Mouse (Mus musculus): Measurements from ENCODE around the gene Zfp119b.
"Not testable (repeated sequence)": the region's sequence is repeated elsewhere in the genome, so short reads cannot be mapped to it uniquely, and the experiment has no call there.

Zfp119b gene

DNA sequence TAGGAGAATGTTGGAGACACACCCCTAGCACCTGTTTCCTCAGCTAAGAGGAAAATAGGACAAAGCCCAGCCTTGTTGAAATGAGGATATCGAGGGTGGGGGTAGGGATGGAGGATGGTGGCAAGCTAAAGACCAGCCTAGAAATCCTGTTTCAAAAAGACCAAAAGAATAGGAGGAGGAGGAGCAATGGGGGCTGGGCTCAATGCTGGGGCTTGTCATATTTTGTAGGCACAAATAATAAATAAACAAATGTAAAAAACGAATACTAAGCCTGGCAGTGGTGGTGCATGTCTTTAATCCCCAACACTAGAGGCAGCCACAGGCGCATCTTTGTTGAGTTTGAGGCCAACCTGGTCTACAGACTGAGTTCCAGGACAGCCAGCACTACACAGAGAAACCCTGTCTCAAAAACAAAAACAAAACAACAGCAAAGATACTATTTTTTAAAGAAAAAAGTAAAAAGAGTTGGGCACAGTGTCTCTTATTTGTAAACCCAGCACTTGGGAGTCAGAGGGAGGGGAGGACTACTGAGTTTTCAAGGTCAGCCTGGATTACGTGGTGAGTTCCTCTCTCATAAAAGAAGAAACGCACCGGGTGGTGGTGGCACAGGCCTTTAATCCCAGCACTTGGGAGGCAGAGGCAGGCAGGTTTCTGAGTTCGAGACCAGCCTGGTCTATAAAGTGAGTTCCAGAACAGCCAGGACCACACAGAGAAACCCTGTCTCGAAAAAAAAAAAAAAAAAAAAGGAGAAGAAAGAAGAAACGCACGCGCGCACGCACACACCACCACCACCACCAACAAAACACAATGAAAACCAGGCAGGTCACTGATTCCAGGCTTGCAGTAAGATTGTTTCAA lies 8.7 kb upstream of the Zfp119b start:
- DNase-seq (ENCODE audit: low read depth, low spot score), result no peak

DNA sequence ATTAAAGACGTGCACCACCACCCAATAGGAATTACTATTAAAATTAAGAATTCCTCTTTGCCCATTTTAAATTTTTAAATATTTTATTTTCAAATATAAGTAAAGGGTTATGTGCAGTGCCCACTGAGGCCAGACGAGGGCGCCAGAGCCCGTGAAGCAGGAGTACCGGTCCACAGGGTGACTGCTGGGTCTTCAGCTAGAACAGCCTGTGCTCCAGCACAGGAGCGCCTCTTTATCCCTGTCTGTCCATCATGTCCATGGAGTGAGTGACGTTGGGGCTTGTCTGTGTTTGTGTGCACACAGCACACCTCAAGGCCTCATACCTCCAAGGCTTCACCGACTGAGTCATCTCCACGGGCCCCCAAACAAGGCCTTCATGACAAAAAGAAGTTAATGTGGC lies 7.9 kb upstream of the Zfp119b start:
- no peak for DNase-seq (ENCODE audit: low read depth, low spot score)

- DNase-seq (ENCODE audit: low read depth, low spot score), result no peak
These were observed 7.3 kb upstream of the Zfp119b start for GRCm38 (mm10) chr17:55956591-55956990.

- DNase-seq (ENCODE audit: low read depth, low spot score), result peak; percentile 49
These were observed 6.8 kb upstream of the Zfp119b start for GRCm38 (mm10) chr17:55956129-55956528.

DNA sequence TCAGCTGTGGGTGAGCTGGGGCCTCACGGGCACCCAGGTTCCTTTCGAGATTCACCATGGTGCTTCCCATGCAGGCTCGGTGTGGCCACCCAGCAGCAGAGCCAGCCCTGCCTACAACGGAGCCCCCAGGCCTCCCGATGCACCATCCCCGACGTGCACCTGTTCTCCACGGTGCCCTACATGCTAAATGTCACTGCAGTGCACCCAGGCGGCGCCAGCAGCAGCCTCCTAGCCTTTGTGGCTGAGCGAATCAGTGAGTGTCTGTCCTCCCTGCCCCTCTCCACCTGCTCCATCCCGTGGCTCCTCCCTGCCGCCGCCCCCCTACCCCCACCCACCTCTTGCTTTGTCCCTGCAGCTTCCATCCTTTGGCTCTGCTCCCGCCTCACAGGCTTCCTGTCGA lies 4.9 kb upstream of the Zfp119b start:
- no peak for DNase-seq (ENCODE audit: low read depth, low spot score)

- no peak for DNase-seq (ENCODE audit: low read depth, low spot score)
These were observed 4.5 kb upstream of the Zfp119b start for GRCm38 (mm10) chr17:55953751-55954150.

DNA sequence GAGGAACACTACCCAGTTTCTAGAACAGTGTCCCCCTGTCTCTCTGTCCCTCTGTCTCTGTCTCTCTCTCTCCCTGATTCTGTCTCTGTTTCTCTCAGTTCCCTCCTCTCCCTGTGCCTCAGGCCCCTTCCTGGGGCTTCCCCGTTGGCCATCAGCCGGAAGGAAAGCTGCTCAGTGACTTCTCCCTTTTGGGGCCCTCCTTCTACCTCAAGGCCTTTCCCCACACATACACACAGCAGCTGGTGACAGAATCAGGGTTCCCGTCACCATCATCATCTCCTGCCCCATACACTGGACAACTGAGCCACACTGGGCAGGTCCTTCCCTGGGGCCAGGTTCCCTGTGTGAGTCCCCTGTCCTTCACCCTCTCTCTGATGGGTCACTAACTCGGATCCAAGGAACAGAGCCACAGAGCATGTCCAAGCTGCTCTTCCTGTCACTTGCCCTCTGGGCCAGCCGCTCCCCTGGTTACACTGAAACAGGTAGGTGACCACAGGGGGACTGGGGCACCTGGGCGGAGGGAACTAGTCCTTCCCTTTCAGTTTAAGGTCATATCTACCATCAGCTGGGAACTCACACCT lies 3.2 kb upstream of the Zfp119b start, which contains the start of gene Ebi3:
Gene Ebi3 (plus strand): TSS at position 194 of the 581 bp plus-strand sequence.
- DNase-seq (ENCODE audit: low read depth, low spot score), result no peak

DNA sequence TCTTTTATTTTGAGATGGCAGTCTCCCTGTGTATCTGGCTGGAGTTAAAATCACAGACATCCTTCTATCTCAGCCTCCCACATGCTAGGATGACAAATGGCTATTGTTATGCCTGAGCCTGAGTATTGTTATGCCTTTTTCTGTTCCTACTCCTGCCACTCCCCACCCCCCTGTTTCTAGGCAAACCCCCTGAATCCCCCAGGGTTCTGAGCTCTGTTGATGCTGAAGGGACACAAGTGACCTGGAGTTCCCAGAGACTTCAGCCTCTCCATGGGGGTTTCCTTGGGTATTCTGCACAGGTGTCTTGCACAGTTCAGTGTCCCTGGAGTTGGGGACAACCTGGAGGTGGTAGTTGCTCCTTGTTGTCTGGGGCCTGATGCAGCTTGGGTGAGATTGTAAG lies 2.7 kb upstream of the Zfp119b start:
- DNase-seq (ENCODE audit: low read depth, low spot score), result no peak

DNA sequence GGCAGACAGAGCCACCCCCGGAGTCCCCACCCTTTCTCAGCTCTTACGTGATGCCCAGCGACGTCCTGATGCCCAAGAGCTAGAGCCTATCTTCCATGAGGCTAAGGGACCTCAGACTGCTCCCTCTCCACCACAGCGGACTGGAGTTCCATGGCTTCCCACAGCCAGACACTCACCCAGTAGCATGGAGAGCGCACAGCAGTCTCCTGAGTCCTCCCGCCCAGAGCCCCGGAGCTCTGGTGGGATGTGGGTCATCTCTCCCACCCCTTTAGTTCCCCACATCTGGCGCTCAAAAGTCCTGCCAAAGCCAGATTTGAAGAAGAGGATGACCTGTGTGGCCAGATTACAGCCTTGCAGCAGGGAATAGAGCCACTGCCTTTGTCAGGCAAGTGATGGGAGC lies 1.3 kb upstream of the Zfp119b start:
- DNase-seq (ENCODE audit: low read depth, low spot score), result no peak

DNA sequence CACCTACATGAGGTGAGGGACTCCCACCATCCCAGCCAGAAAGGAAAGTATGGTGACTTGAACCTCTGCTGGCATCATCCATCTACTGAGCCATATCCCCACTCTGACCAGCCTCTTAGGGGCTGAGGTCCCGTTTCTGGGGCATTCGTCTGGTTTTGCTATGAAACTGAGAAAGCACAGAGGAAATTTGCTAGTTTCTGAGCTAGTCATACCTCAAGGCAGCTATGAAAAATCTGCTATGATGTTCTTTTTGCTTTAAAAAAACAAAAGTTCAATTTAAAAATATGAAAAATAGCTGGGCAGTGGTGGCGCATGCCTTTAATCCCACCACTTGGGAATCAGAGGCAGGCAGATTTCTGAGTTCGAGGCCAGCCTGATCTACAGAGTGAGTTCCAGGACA lies 653 bp downstream of the Zfp119b start:
- DNase-seq (ENCODE audit: low read depth, low spot score), result no peak

GRCm38 (mm10) chr17:55945696-55946095 lies 3.6 kb downstream of the Zfp119b start:
- DNase-seq (ENCODE audit: low read depth, low spot score), result no peak

DNA sequence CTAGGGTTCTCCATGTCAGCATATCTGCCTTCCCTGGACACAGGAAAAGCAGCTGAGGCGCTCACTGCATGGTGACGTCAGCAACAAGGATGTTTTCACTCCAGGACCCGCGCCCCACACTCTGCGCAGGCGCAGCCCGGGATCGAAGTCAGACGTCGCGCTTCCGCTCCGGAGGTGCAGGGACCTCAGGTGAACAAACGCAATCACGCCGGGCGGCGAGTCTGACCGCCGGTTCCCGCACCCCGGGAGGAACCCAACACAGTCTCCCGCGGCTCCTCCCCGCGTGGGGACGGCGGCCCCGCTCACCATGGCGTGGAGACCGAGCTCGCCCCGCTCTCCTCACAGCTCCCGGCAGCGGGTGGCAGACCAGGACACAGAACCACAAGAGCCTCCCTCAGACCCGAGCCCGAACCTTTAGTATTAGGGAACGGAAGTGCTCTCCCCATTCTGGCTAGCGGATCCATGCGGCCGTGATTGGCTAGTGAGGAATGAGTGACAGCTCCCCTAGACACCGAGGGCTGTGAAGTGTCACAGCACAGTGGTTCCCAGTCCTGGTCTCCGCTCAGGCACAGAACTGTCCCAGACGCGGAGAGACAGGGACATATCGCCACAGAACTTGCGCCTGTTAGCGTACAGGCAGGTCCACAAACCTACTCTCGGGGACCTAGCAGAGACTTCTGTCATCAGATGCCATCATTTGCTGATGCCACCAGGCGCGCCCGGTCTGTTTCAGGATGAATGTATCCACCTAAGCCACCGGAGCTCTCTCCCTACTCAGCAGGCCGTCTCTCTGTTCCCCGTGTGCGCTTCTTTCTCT lies 4.2 kb downstream of the Zfp119b start:
- not testable (repeated sequence) for DNase-seq (ENCODE audit: low read depth, low spot score)

GRCm38 (mm10) chr17:55944387-55944865 lies 4.9 kb downstream of the Zfp119b start:
- DNase-seq (ENCODE audit: low read depth, low spot score), result not testable (repeated sequence)

GRCm38 (mm10) chr17:55933191-55933590 lies 16.1 kb downstream of the Zfp119b start:
- DNase-seq (ENCODE audit: low read depth, low spot score), result no peak

GRCm38 (mm10) chr17:55932635-55933034 lies 16.7 kb downstream of the Zfp119b start:
- no peak for DNase-seq (ENCODE audit: low read depth, low spot score)

DNA sequence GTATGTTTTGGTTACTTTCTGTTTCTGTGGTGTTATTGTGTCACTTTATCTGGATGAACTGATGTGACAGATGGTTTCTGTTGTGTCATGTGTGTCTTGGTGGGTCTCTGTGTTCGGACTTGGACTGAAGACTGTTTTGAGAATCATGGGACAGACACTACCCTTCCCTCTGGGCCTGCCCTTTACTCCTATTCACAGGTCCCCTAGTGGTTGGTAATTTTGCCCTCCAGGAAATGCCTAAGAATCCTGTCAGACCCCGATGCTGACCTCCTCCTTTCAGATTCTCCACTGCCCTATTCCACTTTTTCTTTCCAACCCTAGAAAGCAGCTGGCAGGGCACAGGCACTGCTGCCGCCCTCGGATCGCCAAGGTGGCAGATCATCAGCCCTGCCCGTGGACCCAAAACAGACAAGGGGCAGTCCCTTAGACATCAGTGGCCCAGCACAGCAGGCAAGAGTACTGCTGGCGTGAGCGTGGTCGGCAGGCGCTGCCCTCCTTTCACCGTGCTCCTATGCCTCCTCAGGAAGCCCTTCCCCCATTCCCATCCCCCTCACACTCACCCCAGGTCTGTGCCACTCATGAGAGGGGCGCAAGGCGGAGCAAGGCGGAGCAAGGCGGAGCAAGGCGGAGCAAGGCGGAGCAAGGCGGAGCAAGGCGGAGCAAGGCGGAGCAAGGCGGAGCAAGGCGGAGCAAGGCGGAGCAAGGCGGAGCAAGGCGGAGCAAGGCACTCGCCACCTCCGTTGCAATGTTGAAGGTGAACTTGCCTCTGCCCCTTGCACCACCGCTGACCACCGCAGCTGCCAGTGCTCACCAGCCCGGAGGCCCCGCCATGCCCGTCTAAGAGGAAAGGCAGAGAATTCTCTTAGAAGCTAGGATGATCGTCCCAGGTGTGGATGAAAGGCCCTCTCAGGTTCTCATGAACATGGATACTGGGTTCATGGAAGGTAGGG lies 17.5 kb downstream of the Zfp119b start:
- peak; percentile 70 for DNase-seq (ENCODE audit: low read depth, low spot score)

GRCm38 (mm10) chr17:55906669-55907068 lies 42.6 kb downstream of the Zfp119b start:
- no peak for DNase-seq (ENCODE audit: low read depth, low spot score)

DNA sequence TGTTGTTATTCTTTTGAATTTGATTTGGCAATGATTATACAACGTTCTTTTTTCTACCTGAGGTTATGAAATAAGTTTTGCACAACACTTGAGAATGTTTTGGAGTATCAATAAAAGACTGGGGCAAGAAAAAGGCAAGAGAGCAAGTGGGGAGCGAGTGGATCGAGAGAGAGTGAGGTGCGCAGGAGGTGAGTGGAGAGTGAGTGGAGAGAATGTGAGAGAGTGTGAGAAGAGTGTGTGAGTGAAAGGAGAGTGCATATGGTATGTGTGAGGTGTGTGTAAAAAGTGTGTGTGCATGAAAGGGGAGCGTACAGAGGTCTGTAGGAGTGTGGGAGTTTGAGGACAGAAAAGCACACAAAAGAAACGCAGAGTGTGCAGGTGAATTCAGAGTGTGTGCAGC lies 45.2 kb downstream of the Zfp119b start:
- DNase-seq (ENCODE audit: low read depth, low spot score), result no peak

GRCm38 (mm10) chr17:55903687-55904086 lies 45.6 kb downstream of the Zfp119b start:
- DNase-seq (ENCODE audit: low read depth, low spot score), result no peak

- DNase-seq (ENCODE audit: low read depth, low spot score), result no peak
These were observed 46.2 kb downstream of the Zfp119b start for GRCm38 (mm10) chr17:55903087-55903486.

- not testable (repeated sequence) for DNase-seq (ENCODE audit: low read depth, low spot score)
These were observed 56.8 kb downstream of the Zfp119b start for GRCm38 (mm10) chr17:55892406-55892955.

Measured in brain, embryonic 18.5 days (tissue).